Mouse (Mus musculus) myocyte (in vitro differentiated cells): ENCODE results near the gene Kank2.

Source experiments
- CEBPB ChIP-seq: IDR thresholded peaks from 2 replicates; pipeline ENCODE4 v1.6.1; 2011; ENCODE audit warnings: mild to moderate bottlenecking, moderate library complexity; ENCODE audit not compliant: poor library complexity, insufficient read depth, severe bottlenecking
- E2F4 ChIP-seq: IDR thresholded peaks from one replicate; pipeline ENCODE4 v1.6.1; 2011; ENCODE audit warnings: mild to moderate bottlenecking, control low read depth, moderate library complexity; ENCODE audit not compliant: insufficient read depth
- MAX ChIP-seq: IDR thresholded peaks from one replicate; pipeline ENCODE4 v1.6.1; 2011; ENCODE audit warnings: low read depth, mild to moderate bottlenecking, control low read depth
- POLR2A ChIP-seq: IDR thresholded peaks from one replicate; pipeline ENCODE4 v1.6.1; 2011; ENCODE audit warnings: low read depth, mild to moderate bottlenecking, control low read depth, moderate library complexity; ENCODE audit not compliant: insufficient read length
- REST ChIP-seq: IDR thresholded peaks from one replicate; pipeline ENCODE4 v1.6.1; 2011; ENCODE audit warnings: mild to moderate bottlenecking, control low read depth, moderate library complexity; ENCODE audit not compliant: insufficient read depth, insufficient read length
- TCF12 ChIP-seq: IDR thresholded peaks from one replicate; pipeline ENCODE4 v1.6.1; 2011; ENCODE audit warnings: mild to moderate bottlenecking, control low read depth; ENCODE audit not compliant: poor library complexity, insufficient read depth, severe bottlenecking
- TCF3 ChIP-seq: IDR thresholded peaks from one replicate; pipeline ENCODE4 v1.6.1; 2011; ENCODE audit warnings: low read depth, control low read depth; ENCODE audit not compliant: insufficient read length
- USF1 ChIP-seq: IDR thresholded peaks from one replicate; pipeline ENCODE4 v1.6.1; 2011; ENCODE audit warnings: low read depth, mild to moderate bottlenecking, control low read depth, moderate library complexity

GRCm38 (mm10) chr9:21806976-21807375 is 8.4 kb upstream of the Kank2 start:
- TF ChIP-seq POLR2A (no peak), USF1 (no peak), E2F4 (no peak), REST (no peak), MAX (no peak), TCF3 (no peak), TCF12 (no peak), CEBPB (no peak)
